Mouse (Mus musculus): ENCODE measurements around the gene Cebpe. TPM values are rescaled to one million over a fixed set of nuclear protein-coding genes. Genes with fewer than 3 reads are reported as not detected.

The Cebpe gene
- total and polyA plus RNA-seq, 3 experiments: 0.32 TPM; not detected in 2

DNA sequence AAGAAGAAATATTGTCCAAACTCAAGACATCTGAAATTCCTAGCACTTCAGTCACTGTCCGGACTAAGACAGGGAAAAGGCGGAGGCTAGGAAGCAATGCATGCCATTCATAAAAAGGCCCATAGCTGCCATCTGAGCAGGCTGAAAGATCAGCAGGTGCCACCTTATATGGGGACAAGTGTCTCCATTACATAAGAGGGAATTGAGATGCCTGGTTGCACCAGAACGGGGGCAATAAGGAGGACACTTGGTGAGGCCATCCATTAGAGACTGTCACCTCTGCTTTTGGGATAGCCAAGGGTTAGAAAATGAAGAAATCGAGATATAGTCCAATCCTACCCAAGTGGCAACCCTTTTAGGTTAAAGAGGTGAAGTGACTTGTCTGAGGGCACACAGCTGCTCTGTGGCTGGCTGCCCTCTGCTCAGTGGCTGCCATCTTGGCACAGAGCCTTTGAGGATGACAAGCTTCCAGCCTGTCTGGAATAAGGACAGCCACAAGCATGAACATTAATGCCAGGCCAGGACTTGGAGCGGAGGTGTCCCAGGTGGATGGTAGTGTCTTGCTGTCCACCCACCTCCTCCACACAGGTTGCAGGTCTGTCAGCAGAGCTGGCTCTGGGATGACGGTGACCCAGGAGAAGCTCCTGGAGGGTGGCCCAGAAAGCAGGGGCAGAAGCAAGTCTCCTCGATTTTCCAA is 8.8 kb upstream of the Cebpe start:
- no peaks in the 10 kb centered on the region for H3K79me2 ChIP-seq (ENCODE audit: control insufficient read depth, insufficient read depth, low read length, poor library complexity)
- no peak for DNase-seq (ENCODE audit: low read depth, low spot score)
- H3K4me1 ChIP-seq (ENCODE audit: control insufficient read depth in 1 of 2, insufficient read depth in 2 of 2, low read length in 2 of 2): peaks cover 0 to 18% of the 10 kb centered on the region in 2 experiments; a peak in 2 of 4 replicates
- H3K4me3 ChIP-seq (ENCODE audit: control insufficient read depth in 1 of 2, insufficient read depth in 1 of 2, low read depth in 2 of 2, low read length in 2 of 2): no peak overlapping the region
- H3K27ac ChIP-seq (ENCODE audit: control insufficient read depth, low read depth, low read length): no peak overlapping the region
- H3K27me3 ChIP-seq (ENCODE audit: control insufficient read depth in 1 of 2, insufficient read depth in 2 of 2, low read length in 2 of 2): no peaks in the 10 kb centered on the region
- H3K9ac ChIP-seq (ENCODE audit: control insufficient read depth, low read depth, low read length, poor library complexity, severe bottlenecking): no peak overlapping the region
- H3K36me3 ChIP-seq (ENCODE audit: control insufficient read depth in 1 of 2, insufficient read depth in 2 of 2, low read length in 2 of 2): no peaks in the 10 kb centered on the region
- H3K9me3 ChIP-seq (replicated peaks; ENCODE audit: insufficient read depth, low read length): no peaks in the 10 kb centered on the region
- no peak for TF ChIP-seq TCF12 (IDR thresholded peaks at IDR 0.05; ENCODE audit: low read depth, low read length)
- no peak for TF ChIP-seq USF1 (IDR thresholded peaks at IDR 0.05; ENCODE audit: low read depth, low read length)

DNA sequence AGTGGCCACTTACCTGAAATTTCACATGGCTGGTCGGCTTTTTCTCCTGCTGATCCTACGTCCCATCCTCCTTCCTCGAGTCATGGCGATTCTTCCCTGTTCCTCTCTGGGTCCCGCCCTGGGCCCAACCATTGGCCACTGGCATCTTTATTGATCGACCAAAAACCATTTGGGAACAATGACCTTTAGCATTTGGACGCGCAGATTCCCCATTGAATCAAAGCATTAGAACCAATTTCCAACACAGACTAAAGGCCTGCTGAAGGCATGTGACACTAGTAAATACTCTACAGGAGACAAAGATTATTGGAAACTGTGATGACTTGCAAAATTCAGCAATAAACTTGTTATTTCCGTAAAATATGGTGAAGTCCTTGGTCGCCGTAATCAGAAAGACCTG is 8.1 kb upstream of the Cebpe start:
- Histone ChIP-seq H3K79me2 (ENCODE audit: control insufficient read depth, insufficient read depth, low read length, poor library complexity) (no peaks in the 10 kb centered on the region), H3K4me3 (ENCODE audit: control insufficient read depth in 1 of 2, insufficient read depth in 1 of 2, low read depth in 2 of 2, low read length in 2 of 2) (no peak overlapping the region), H3K27me3 (ENCODE audit: control insufficient read depth in 1 of 2, insufficient read depth in 2 of 2, low read length in 2 of 2) (no peaks in the 10 kb centered on the region), H3K4me1 (ENCODE audit: control insufficient read depth in 1 of 2, insufficient read depth in 2 of 2, low read length in 2 of 2) (peaks cover 0 to 15% of the 10 kb centered on the region in 2 experiments; a peak in 2 of 4 replicates), H3K27ac (ENCODE audit: control insufficient read depth, low read depth, low read length) (no peak overlapping the region), H3K9me3 (replicated peaks; ENCODE audit: insufficient read depth, low read length) (no peaks in the 10 kb centered on the region), H3K9ac (ENCODE audit: control insufficient read depth, low read depth, low read length, poor library complexity, severe bottlenecking) (no peak overlapping the region), H3K36me3 (ENCODE audit: control insufficient read depth in 1 of 2, insufficient read depth in 2 of 2, low read length in 2 of 2) (0 out of 4 replicates have a peak, but pooled peaks cover 0 to 2% of the 10 kb centered on the region in 2 experiments)
- no peak for DNase-seq (ENCODE audit: low read depth, low spot score)
- TF ChIP-seq MAFK (IDR thresholded peaks at IDR 0.05; ENCODE audit: borderline replicate concordance, low read depth, low read length): no peak
- no peak for TF ChIP-seq USF1 (IDR thresholded peaks at IDR 0.05; ENCODE audit: low read depth, low read length)
- TF ChIP-seq GATA1 (IDR thresholded peaks at IDR 0.05; ENCODE audit: low read depth, low read length): no peak
- TF ChIP-seq NELFE (IDR thresholded peaks at IDR 0.05; ENCODE audit: low read depth, low read length): no peak
- no peak for TF ChIP-seq USF2 (IDR thresholded peaks at IDR 0.05; ENCODE audit: borderline replicate concordance in 1 of 2, insufficient read depth in 1 of 2, low read depth in 1 of 2, low read length in 2 of 2)
- TF ChIP-seq CHD2 (IDR thresholded peaks at IDR 0.05; ENCODE audit: low read length): no peak
- TF ChIP-seq TCF12 (IDR thresholded peaks at IDR 0.05; ENCODE audit: low read depth, low read length): no peak
- TF ChIP-seq ZMIZ1 (IDR thresholded peaks at IDR 0.05; ENCODE audit: low read depth, low read length): no peak
- TF ChIP-seq BHLHE40 (IDR thresholded peaks at IDR 0.05; ENCODE audit: borderline replicate concordance, low read depth, low read length): no peak
- TF ChIP-seq MAX (IDR thresholded peaks at IDR 0.05; ENCODE audit: low read length): no peak
- TF ChIP-seq SIN3A (IDR thresholded peaks at IDR 0.05; ENCODE audit: low read length): no peak
- no peak for TF ChIP-seq MAZ (IDR thresholded peaks at IDR 0.05; ENCODE audit: low read depth, low read length)
- TF ChIP-seq CHD1 (IDR thresholded peaks at IDR 0.05; ENCODE audit: low read depth, low read length): no peak

DNA sequence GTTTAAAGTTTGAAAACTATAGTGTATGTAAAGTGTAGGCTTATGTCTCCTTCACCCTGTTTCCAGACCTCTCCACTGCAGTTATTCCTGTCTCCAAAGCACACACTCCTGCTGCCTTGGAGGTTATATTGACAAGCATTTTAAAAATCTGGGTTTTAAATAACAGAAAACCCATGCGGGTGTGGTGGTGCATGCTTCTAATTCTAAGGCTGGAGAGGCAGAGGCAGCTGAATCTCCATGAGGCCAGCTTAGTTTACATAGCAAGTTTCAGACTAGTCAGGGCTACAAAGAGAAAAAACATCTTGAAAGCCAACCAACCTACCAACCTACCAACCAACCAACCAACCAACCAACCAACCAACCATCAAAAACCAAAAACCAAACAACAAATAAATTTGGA is 3.4 kb upstream of the Cebpe start:
- Histone ChIP-seq H3K9ac (ENCODE audit: control insufficient read depth, low read depth, low read length, poor library complexity, severe bottlenecking) (no peak overlapping the region), H3K79me2 (ENCODE audit: control insufficient read depth, insufficient read depth, low read length, poor library complexity) (no peaks in the 10 kb centered on the region), H3K9me3 (replicated peaks; ENCODE audit: insufficient read depth, low read length) (no peaks in the 10 kb centered on the region), H3K27ac (ENCODE audit: control insufficient read depth, low read depth, low read length) (no peak overlapping the region), H3K4me3 (ENCODE audit: control insufficient read depth in 1 of 2, insufficient read depth in 1 of 2, low read depth in 2 of 2, low read length in 2 of 2) (no peak overlapping the region), H3K36me3 (ENCODE audit: control insufficient read depth in 1 of 2, insufficient read depth in 2 of 2, low read length in 2 of 2) (peaks cover 0 to 2% of the 10 kb centered on the region in 2 experiments; a peak in 1 of 4 replicates), H3K4me1 (ENCODE audit: control insufficient read depth in 1 of 2, insufficient read depth in 2 of 2, low read length in 2 of 2) (peaks cover 0 to 18% of the 10 kb centered on the region in 2 experiments; a peak in 2 of 4 replicates), H3K27me3 (ENCODE audit: control insufficient read depth in 1 of 2, insufficient read depth in 2 of 2, low read length in 2 of 2) (no peaks in the 10 kb centered on the region)
- no peak for TF ChIP-seq ZNF384 (IDR thresholded peaks at IDR 0.05; ENCODE audit: low read depth, low read length)
- TF ChIP-seq TAL1 (IDR thresholded peaks at IDR 0.05; ENCODE audit: low read length): no peak
- TF ChIP-seq RCOR1 (IDR thresholded peaks at IDR 0.05; ENCODE audit: low read depth, low read length): no peak
- TF ChIP-seq ZMIZ1 (IDR thresholded peaks at IDR 0.05; ENCODE audit: low read depth, low read length): no peak
- TF ChIP-seq MAX (IDR thresholded peaks at IDR 0.05; ENCODE audit: low read length): no peak
- no peak for TF ChIP-seq TBP (IDR thresholded peaks at IDR 0.05; ENCODE audit: low read depth, low read length)
- no peak for DNase-seq (ENCODE audit: low read depth, low spot score)
